Mouse (Mus musculus) myocyte (in vitro differentiated cells): ENCODE results near the gene Serpina3g.

Source experiments
- CEBPB ChIP-seq: IDR thresholded peaks from 2 replicates; pipeline ENCODE4 v1.6.1; 2011; ENCODE audit warnings: mild to moderate bottlenecking, moderate library complexity; ENCODE audit not compliant: poor library complexity, insufficient read depth, severe bottlenecking
- E2F4 ChIP-seq: IDR thresholded peaks from one replicate; pipeline ENCODE4 v1.6.1; 2011; ENCODE audit warnings: mild to moderate bottlenecking, control low read depth, moderate library complexity; ENCODE audit not compliant: insufficient read depth
- MAX ChIP-seq: IDR thresholded peaks from one replicate; pipeline ENCODE4 v1.6.1; 2011; ENCODE audit warnings: low read depth, mild to moderate bottlenecking, control low read depth
- MYOD1 ChIP-seq, 3 experiments: IDR thresholded peaks; one replicate each; pipeline ENCODE4 v1.6.1; 2011; ENCODE audit warnings: control low read depth in 2 of 3, low read depth in 2 of 3, mild to moderate bottlenecking in 2 of 3, moderate library complexity in 1 of 3; ENCODE audit not compliant: insufficient read length in 2 of 3, control insufficient read depth in 1 of 3
- MYOG ChIP-seq, 3 experiments: IDR thresholded peaks; one replicate each; pipeline ENCODE4 v1.6.1; 2011; ENCODE audit warnings: control low read depth in 2 of 3, low read depth in 2 of 3, mild to moderate bottlenecking in 2 of 3; ENCODE audit not compliant: insufficient read length in 2 of 3, control insufficient read depth in 1 of 3, insufficient read depth in 1 of 3
- POLR2A ChIP-seq: IDR thresholded peaks from one replicate; pipeline ENCODE4 v1.6.1; 2011; ENCODE audit warnings: low read depth, mild to moderate bottlenecking, control low read depth, moderate library complexity; ENCODE audit not compliant: insufficient read length
- POLR2AphosphoS2 ChIP-seq: IDR thresholded peaks from one replicate; pipeline ENCODE4 v1.6.1; 2011; ENCODE audit warnings: low read depth, control low read depth; ENCODE audit not compliant: insufficient read length
- REST ChIP-seq: IDR thresholded peaks from one replicate; pipeline ENCODE4 v1.6.1; 2011; ENCODE audit warnings: mild to moderate bottlenecking, control low read depth, moderate library complexity; ENCODE audit not compliant: insufficient read depth, insufficient read length
- SRF ChIP-seq: IDR thresholded peaks from one replicate; pipeline ENCODE4 v1.6.1; 2011; ENCODE audit warnings: low read depth; ENCODE audit not compliant: control insufficient read depth, insufficient read length
- TCF12 ChIP-seq: IDR thresholded peaks from one replicate; pipeline ENCODE4 v1.6.1; 2011; ENCODE audit warnings: mild to moderate bottlenecking, control low read depth; ENCODE audit not compliant: poor library complexity, insufficient read depth, severe bottlenecking
- TCF3 ChIP-seq: IDR thresholded peaks from one replicate; pipeline ENCODE4 v1.6.1; 2011; ENCODE audit warnings: low read depth, control low read depth; ENCODE audit not compliant: insufficient read length
- USF1 ChIP-seq: IDR thresholded peaks from one replicate; pipeline ENCODE4 v1.6.1; 2011; ENCODE audit warnings: low read depth, mild to moderate bottlenecking, control low read depth, moderate library complexity

DNA sequence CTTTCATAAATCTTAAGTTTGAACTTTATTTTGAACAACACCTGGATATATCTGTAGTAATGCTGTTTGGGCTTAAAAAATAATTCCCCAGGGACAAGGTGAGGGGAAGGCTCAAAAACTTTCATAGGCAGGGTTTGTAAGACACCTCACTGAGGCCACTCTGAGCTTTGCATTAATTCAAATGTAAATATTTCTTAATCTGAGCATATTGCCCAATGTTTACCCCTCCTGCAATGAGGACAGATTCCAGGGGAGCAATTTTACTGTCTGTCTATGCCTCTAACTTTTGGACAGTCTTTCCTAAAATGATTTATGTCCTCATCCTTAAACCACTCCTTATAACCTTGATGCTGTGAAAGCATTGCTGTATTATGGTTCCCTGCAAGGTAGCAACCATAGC, 52.3 kb downstream of the Serpina3g start:
- no peak for TF ChIP-seq MAX
- no peak for TF ChIP-seq USF1
- no peak for TF ChIP-seq TCF12
- no peak for TF ChIP-seq E2F4
- TF ChIP-seq REST, result no peak
- no peak for TF ChIP-seq POLR2A
- TF ChIP-seq POLR2AphosphoS2, result no peak
- no peak for TF ChIP-seq MYOG (IDR thresholded peaks at IDR 0.05; ENCODE audit: control insufficient read depth in 1 of 3, insufficient read depth in 1 of 3, insufficient read length in 2 of 3, low read depth in 2 of 3)
- TF ChIP-seq MYOD1 (IDR thresholded peaks at IDR 0.05; ENCODE audit: control insufficient read depth in 1 of 3, insufficient read length in 2 of 3, low read depth in 2 of 3), result no peak
- no peak for TF ChIP-seq CEBPB
- TF ChIP-seq SRF, result no peak
- no peak for TF ChIP-seq TCF3
